Mouse (Mus musculus): ENCODE measurements around the gene Mlh3.

The Mlh3 gene

DNA sequence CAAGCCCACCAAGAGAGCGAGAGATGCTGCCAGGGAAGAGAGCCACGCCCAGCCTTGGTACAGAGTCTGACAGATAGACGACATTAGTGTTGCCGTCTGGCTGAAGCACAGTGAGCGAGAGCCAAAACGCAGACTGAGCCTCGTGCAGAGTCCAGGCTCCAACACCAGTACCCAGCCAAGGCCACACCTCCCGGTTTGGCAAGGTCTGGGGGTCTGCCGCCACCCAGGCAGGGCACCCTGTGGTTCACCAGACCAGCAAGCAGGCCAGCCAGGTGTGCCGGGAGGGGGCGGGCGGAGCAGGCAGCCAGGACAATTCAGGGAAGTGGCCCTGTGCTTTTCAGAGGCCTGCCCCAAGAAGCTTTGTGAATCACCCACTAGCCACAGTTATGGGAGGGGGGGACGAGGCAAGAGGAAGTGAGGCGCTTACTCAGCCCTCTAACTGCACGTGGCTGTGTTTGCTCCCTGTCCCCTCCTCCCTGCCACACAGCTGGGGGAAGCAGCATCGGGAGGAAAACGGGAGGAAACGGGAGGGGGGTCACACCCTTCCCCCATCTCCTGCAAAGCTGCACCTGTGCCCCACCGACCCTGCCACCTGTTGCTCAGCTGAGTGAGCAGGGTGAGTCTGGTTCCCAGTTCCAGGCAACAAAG is 77.8 kb downstream of the Mlh3 start:
- peak; percentile 64 for DNase-seq (ENCODE audit: low read depth, low spot score)

DNA sequence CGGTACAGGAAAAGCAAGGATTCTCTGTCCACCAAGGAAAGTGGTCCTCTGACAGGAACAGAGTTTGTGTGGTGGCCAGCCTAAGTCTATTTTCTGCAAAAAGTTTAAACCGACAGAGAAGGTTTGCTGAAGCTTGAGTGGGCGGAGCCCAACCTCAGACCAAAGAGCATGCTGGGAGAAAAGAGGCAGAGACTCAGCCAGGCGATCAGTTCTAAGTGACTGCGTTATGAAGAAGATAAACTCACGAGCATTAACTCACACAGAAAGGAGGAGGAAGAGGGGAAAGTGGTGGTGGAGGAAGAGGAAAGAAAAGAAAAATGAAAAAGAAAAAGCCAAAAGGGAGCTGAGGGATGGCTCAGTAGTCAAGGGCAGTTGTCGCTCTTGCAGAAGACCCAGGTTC is 80.1 kb downstream of the Mlh3 start:
- no peak for DNase-seq (ENCODE audit: low read depth, low spot score)

DNA sequence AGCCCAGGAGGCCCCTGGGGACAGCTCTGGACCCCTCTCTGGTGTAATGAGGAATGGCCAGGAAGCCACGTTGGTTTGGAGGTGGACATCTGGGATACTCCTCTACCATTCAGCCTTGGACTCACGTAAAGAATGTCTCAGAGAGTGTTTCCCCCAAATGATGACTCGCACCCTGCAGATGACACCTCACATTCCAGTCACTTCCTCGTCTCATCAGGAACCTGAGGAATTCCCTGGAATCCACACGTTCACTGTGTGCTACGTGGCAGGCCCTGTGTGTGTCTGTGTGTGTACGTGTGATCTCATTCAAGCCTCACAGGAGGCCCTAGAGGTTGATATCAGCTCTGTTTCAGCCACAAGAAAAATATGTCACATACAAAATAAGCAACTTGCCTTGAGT is 84.0 kb downstream of the Mlh3 start:
- DNase-seq (ENCODE audit: low read depth, low spot score) = peak; percentile 73

DNA sequence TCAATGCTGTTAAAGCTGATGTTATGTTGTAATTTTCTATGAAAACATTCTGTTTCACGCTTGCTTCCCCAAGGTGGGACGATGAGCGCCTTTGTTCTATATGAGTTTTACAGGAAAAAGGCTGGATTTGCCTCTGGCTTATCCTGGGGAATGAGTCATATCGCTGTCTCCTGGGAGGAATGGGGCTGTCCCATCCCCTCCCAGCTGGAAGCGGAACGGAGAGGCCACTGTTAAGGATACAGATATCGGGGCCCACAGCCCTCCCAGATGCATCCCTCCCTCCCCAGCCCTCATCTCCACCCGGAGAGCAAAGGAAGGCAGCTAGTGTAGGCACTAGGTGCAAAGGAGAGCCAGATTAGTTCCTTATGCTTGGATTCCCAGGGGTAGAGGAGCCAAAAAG is 84.6 kb downstream of the Mlh3 start:
- DNase-seq (ENCODE audit: low read depth, low spot score) = peak; percentile 80

Measured in 3T3-L1 (cell line).